Mouse (Mus musculus) subcutaneous adipose tissue, adult 2 months (tissue): Measurements from ENCODE around the gene Lilra6. TPM values are rescaled to one million over a fixed set of nuclear protein-coding genes. Genes with fewer than 3 reads are reported as not detected.

Experiments used
- polyA plus RNA-seq: library from polyadenylated mRNA; depleted of rRNA; stranded (reverse); fragments of >200 nt; gene quantifications from 2 replicates; pipeline ENCODE4 v1.2.3, GENCODE M21; 2012; ENCODE audit warnings: low replicate concordance; rRNA removed

Lilra6 gene
- polyA plus RNA-seq = 2.7 and 3.5 TPM in 2 replicates

DNA sequence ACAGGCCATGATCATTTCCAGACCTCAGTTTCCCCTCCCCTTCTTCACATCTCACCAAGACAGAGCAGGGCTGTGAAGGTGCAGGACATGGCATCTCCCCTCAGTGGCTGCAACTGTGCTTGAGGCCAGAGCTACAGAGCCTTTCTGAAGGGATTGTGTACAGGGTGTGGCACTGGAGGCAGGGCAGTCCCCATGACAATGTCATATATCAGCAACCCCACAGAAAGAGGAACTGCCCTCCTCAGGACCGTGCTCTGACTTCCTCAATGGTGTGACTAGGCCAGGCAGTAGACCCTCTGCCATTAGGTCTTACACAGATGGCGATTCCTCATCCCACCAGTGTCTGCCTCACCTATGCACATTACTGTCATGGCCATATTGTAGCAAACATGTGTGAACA is at the start of gene Lilra6:
TSS of gene Lilra6 (minus strand) at position 117 of the 400 bp plus-strand sequence.

DNA sequence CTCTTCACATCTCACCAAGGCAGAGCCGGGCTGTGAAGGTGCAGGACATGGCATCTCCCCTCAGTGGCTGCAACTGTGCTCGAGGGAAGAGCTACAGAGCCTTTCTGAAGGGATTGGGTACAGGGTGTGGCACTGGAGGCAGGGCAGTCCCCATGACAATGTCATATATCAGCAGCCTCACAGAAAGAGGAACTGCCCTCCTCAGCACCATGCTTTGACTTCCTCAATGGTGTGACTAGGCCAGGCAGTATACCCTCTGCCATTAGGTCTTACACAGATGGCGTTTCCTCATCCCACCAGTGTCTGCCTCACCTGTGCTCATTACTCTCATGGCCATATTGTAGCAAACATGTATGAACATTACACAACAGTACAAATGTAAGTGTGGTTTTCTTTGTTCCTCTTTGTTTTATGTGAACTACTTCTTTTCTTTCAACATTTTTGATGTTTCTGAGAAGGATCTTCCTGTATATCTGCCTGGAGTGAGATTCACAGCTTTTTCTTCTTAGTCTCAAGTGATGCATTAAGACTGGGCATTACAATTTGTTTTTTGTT is 17.2 kb downstream of the Lilra6 start, which contains the start of gene Gm14548:
TSS of gene Gm14548 (minus strand) at position 85 of the 555 bp plus-strand sequence.

Other genes starting within 250 kb of the Lilra6 start
- 5.2 and 5.6 TPM in 2 replicates for gene Leng1, start 249.7 kb downstream of the Lilra6 start, polyA plus RNA-seq
- 5.0 and 61.2 TPM in 2 replicates for gene Tmc4, start 237.9 kb downstream of the Lilra6 start, polyA plus RNA-seq
- gene Tsen34, start 222.6 kb downstream of the Lilra6 start, polyA plus RNA-seq = 95.9 and 159 TPM in 2 replicates
- 34.0 and 69.4 TPM in 2 replicates for gene Mboat7, start 222.0 kb downstream of the Lilra6 start, polyA plus RNA-seq
- gene Rps9, start 211.5 kb downstream of the Lilra6 start, polyA plus RNA-seq = 1,410 and 2,641 TPM in 2 replicates
- gene Pirb, start 195.1 kb downstream of the Lilra6 start, polyA plus RNA-seq = 26.6 and 30.3 TPM in 2 replicates
- gene Gm15448, start 89.8 kb downstream of the Lilra6 start, polyA plus RNA-seq = 0.37 and 0.82 TPM in 2 replicates
- gene Pira2, start 70.5 kb downstream of the Lilra6 start, polyA plus RNA-seq = 1.3 and 1.7 TPM in 2 replicates
- gene Gm14548, start 17.4 kb downstream of the Lilra6 start, polyA plus RNA-seq = 1.4 and 1.6 TPM in 2 replicates
- 5.4 and 8.7 TPM in 2 replicates for gene Lair1, start 147.7 kb upstream of the Lilra6 start, polyA plus RNA-seq
- 2.3 and 2.9 TPM in 2 replicates for gene Ttyh1, start 203.9 kb upstream of the Lilra6 start, polyA plus RNA-seq
- gene Leng8, start 221.5 kb upstream of the Lilra6 start, polyA plus RNA-seq = 418 and 712 TPM in 2 replicates
- gene Leng9, start 234.9 kb upstream of the Lilra6 start, polyA plus RNA-seq = 5.6 and 7.2 TPM in 2 replicates
- gene Cdc42ep5, start 249.4 kb upstream of the Lilra6 start, polyA plus RNA-seq = 30.0 and 62.7 TPM in 2 replicates